Mouse (Mus musculus) myocyte (in vitro differentiated cells): ENCODE results near the gene Scube3.

Experiments
- CEBPB ChIP-seq: IDR thresholded peaks from 2 replicates; pipeline ENCODE4 v1.6.1; 2011; ENCODE audit warnings: mild to moderate bottlenecking, moderate library complexity; ENCODE audit not compliant: poor library complexity, insufficient read depth, severe bottlenecking
- E2F4 ChIP-seq: IDR thresholded peaks from one replicate; pipeline ENCODE4 v1.6.1; 2011; ENCODE audit warnings: mild to moderate bottlenecking, control low read depth, moderate library complexity; ENCODE audit not compliant: insufficient read depth
- MAX ChIP-seq: IDR thresholded peaks from one replicate; pipeline ENCODE4 v1.6.1; 2011; ENCODE audit warnings: low read depth, mild to moderate bottlenecking, control low read depth
- MYOD1 ChIP-seq, 3 experiments: IDR thresholded peaks; one replicate each; pipeline ENCODE4 v1.6.1; 2011; ENCODE audit warnings: control low read depth in 2 of 3, low read depth in 2 of 3, mild to moderate bottlenecking in 2 of 3, moderate library complexity in 1 of 3; ENCODE audit not compliant: insufficient read length in 2 of 3, control insufficient read depth in 1 of 3
- MYOG ChIP-seq, 3 experiments: IDR thresholded peaks; one replicate each; pipeline ENCODE4 v1.6.1; 2011; ENCODE audit warnings: control low read depth in 2 of 3, low read depth in 2 of 3, mild to moderate bottlenecking in 2 of 3; ENCODE audit not compliant: insufficient read length in 2 of 3, control insufficient read depth in 1 of 3, insufficient read depth in 1 of 3
- POLR2A ChIP-seq: IDR thresholded peaks from one replicate; pipeline ENCODE4 v1.6.1; 2011; ENCODE audit warnings: low read depth, mild to moderate bottlenecking, control low read depth, moderate library complexity; ENCODE audit not compliant: insufficient read length
- REST ChIP-seq: IDR thresholded peaks from one replicate; pipeline ENCODE4 v1.6.1; 2011; ENCODE audit warnings: mild to moderate bottlenecking, control low read depth, moderate library complexity; ENCODE audit not compliant: insufficient read depth, insufficient read length
- TCF12 ChIP-seq: IDR thresholded peaks from one replicate; pipeline ENCODE4 v1.6.1; 2011; ENCODE audit warnings: mild to moderate bottlenecking, control low read depth; ENCODE audit not compliant: poor library complexity, insufficient read depth, severe bottlenecking
- TCF3 ChIP-seq: IDR thresholded peaks from one replicate; pipeline ENCODE4 v1.6.1; 2011; ENCODE audit warnings: low read depth, control low read depth; ENCODE audit not compliant: insufficient read length
- USF1 ChIP-seq: IDR thresholded peaks from one replicate; pipeline ENCODE4 v1.6.1; 2011; ENCODE audit warnings: low read depth, mild to moderate bottlenecking, control low read depth, moderate library complexity

- TF ChIP-seq REST (no peak), POLR2A (no peak), MYOG (IDR thresholded peaks at IDR 0.05; ENCODE audit: control insufficient read depth in 1 of 3, insufficient read depth in 1 of 3, insufficient read length in 2 of 3, low read depth in 2 of 3) (no peak), CEBPB (no peak), USF1 (no peak), TCF12 (no peak), MYOD1 (IDR thresholded peaks at IDR 0.05; ENCODE audit: control insufficient read depth in 1 of 3, insufficient read length in 2 of 3, low read depth in 2 of 3) (no peak), MAX (no peak), E2F4 (no peak), TCF3 (no peak)
Observed at GRCm38 (mm10) chr17:28193559-28193958, 51.6 kb downstream of the Scube3 start.
